Mouse (Mus musculus): ENCODE measurements around the gene Myo1d. TPM values are rescaled to one million over a fixed set of nuclear protein-coding genes. Genes with fewer than 3 reads are reported as not detected.

Myo1d gene
- polyA plus RNA-seq, 1 experiment = 10.8 TPM

GRCm38 (mm10) chr11:80515346-80515745 is 264.5 kb downstream of the Myo1d start:
- no peak overlapping the region for H3ac ChIP-seq (ENCODE audit: control insufficient read depth, insufficient read length, low read depth)
- TF ChIP-seq CTCF (IDR thresholded peaks at IDR 0.05; ENCODE audit: control insufficient read depth, insufficient read depth, insufficient read length) (no peak), CEBPB (IDR thresholded peaks at IDR 0.05; ENCODE audit: low read depth) (no peak), MYOD1 (IDR thresholded peaks at IDR 0.05; ENCODE audit: control insufficient read depth, insufficient read length, low read depth) (no peak), USF1 (IDR thresholded peaks at IDR 0.05; ENCODE audit: low read depth) (no peak), MYOG (IDR thresholded peaks at IDR 0.05; ENCODE audit: control insufficient read depth, extremely low read depth, insufficient read length) (no peak), MAX (IDR thresholded peaks at IDR 0.05) (no peak), FOSL1 (IDR thresholded peaks at IDR 0.05; ENCODE audit: insufficient read depth, low read length, poor library complexity, severe bottlenecking) (no peak)
- H3K36me3 ChIP-seq (ENCODE audit: control insufficient read depth, insufficient read depth) = no peaks in the 10 kb centered on the region
- no peaks in the 10 kb centered on the region for H3K27me3 ChIP-seq (ENCODE audit: control insufficient read depth, insufficient read depth, insufficient read length)
- no peak overlapping the region for H3K4me3 ChIP-seq (ENCODE audit: insufficient read depth, poor library complexity, severe bottlenecking)
- no peaks in the 10 kb centered on the region for H3K79me3 ChIP-seq (ENCODE audit: low read depth)
- no peaks in the 10 kb centered on the region for H3K79me2 ChIP-seq (ENCODE audit: control insufficient read depth, insufficient read depth)

GRCm38 (mm10) chr11:80513796-80514195 is 266.0 kb downstream of the Myo1d start:
- Histone ChIP-seq H3K79me2 (ENCODE audit: control insufficient read depth, insufficient read depth) (no peaks in the 10 kb centered on the region), H3K27me3 (ENCODE audit: control insufficient read depth, insufficient read depth, insufficient read length) (no peaks in the 10 kb centered on the region), H3K36me3 (ENCODE audit: control insufficient read depth, insufficient read depth) (no peaks in the 10 kb centered on the region), H3K4me3 (ENCODE audit: insufficient read depth, poor library complexity, severe bottlenecking) (no peak overlapping the region), H3ac (ENCODE audit: control insufficient read depth, insufficient read length, low read depth) (no peak overlapping the region), H3K79me3 (ENCODE audit: low read depth) (no peaks in the 10 kb centered on the region)
- TF ChIP-seq MYOG (IDR thresholded peaks at IDR 0.05; ENCODE audit: control insufficient read depth, extremely low read depth, insufficient read length) = no peak
- TF ChIP-seq CEBPB (IDR thresholded peaks at IDR 0.05; ENCODE audit: low read depth) = no peak
- TF ChIP-seq MAX (IDR thresholded peaks at IDR 0.05) = no peak
- TF ChIP-seq MYOD1 (IDR thresholded peaks at IDR 0.05; ENCODE audit: control insufficient read depth, insufficient read length, low read depth) = no peak
- TF ChIP-seq FOSL1 (IDR thresholded peaks at IDR 0.05; ENCODE audit: insufficient read depth, low read length, poor library complexity, severe bottlenecking) = no peak
- no peak for TF ChIP-seq USF1 (IDR thresholded peaks at IDR 0.05; ENCODE audit: low read depth)
- TF ChIP-seq CTCF (IDR thresholded peaks at IDR 0.05; ENCODE audit: control insufficient read depth, insufficient read depth, insufficient read length) = no peak

GRCm38 (mm10) chr11:80512313-80513056 is 267.3 kb downstream of the Myo1d start:
- Histone ChIP-seq H3ac (ENCODE audit: control insufficient read depth, insufficient read length, low read depth) (no peak overlapping the region), H3K79me3 (ENCODE audit: low read depth) (no peaks in the 10 kb centered on the region), H3K79me2 (ENCODE audit: control insufficient read depth, insufficient read depth) (no peaks in the 10 kb centered on the region), H3K36me3 (ENCODE audit: control insufficient read depth, insufficient read depth) (no peaks in the 10 kb centered on the region), H3K27me3 (ENCODE audit: control insufficient read depth, insufficient read depth, insufficient read length) (no peaks in the 10 kb centered on the region), H3K4me3 (ENCODE audit: insufficient read depth, poor library complexity, severe bottlenecking) (no peak overlapping the region)
- TF ChIP-seq CTCF (IDR thresholded peaks at IDR 0.05; ENCODE audit: control insufficient read depth, insufficient read depth, insufficient read length) (no peak), MYOD1 (IDR thresholded peaks at IDR 0.05; ENCODE audit: control insufficient read depth, insufficient read length, low read depth) (peak; percentile 12), MYOG (IDR thresholded peaks at IDR 0.05; ENCODE audit: control insufficient read depth, extremely low read depth, insufficient read length) (no peak)

GRCm38 (mm10) chr11:80510124-80510523 is 269.7 kb downstream of the Myo1d start:
- no peaks in the 10 kb centered on the region for H3K79me3 ChIP-seq (ENCODE audit: low read depth)
- no peaks in the 10 kb centered on the region for H3K36me3 ChIP-seq (ENCODE audit: control insufficient read depth, insufficient read depth)
- no peak overlapping the region for H3K4me3 ChIP-seq (ENCODE audit: insufficient read depth, poor library complexity, severe bottlenecking)
- H3K79me2 ChIP-seq (ENCODE audit: control insufficient read depth, insufficient read depth) = no peaks in the 10 kb centered on the region
- TF ChIP-seq CEBPB (IDR thresholded peaks at IDR 0.05; ENCODE audit: low read depth) = no peak
- no peak for TF ChIP-seq MYOG (IDR thresholded peaks at IDR 0.05; ENCODE audit: control insufficient read depth, extremely low read depth, insufficient read length)
- TF ChIP-seq USF1 (IDR thresholded peaks at IDR 0.05; ENCODE audit: low read depth) = no peak
- TF ChIP-seq MAX (IDR thresholded peaks at IDR 0.05) = no peak
- TF ChIP-seq MYOD1 (IDR thresholded peaks at IDR 0.05; ENCODE audit: control insufficient read depth, insufficient read length, low read depth) = no peak
- TF ChIP-seq FOSL1 (IDR thresholded peaks at IDR 0.05; ENCODE audit: insufficient read depth, low read length, poor library complexity, severe bottlenecking) = no peak
- no peak for TF ChIP-seq CTCF (IDR thresholded peaks at IDR 0.05; ENCODE audit: control insufficient read depth, insufficient read depth, insufficient read length)
- no peak overlapping the region for H3ac ChIP-seq (ENCODE audit: control insufficient read depth, insufficient read length, low read depth)
- no peaks in the 10 kb centered on the region for H3K27me3 ChIP-seq (ENCODE audit: control insufficient read depth, insufficient read depth, insufficient read length)

- Histone ChIP-seq H3ac (ENCODE audit: control insufficient read depth, insufficient read length, low read depth) (no peak overlapping the region), H3K4me3 (ENCODE audit: insufficient read depth, poor library complexity, severe bottlenecking) (no peak overlapping the region), H3K27me3 (ENCODE audit: control insufficient read depth, insufficient read depth, insufficient read length) (no peaks in the 10 kb centered on the region), H3K79me3 (ENCODE audit: low read depth) (no peaks in the 10 kb centered on the region), H3K36me3 (ENCODE audit: control insufficient read depth, insufficient read depth) (no peaks in the 10 kb centered on the region), H3K79me2 (ENCODE audit: control insufficient read depth, insufficient read depth) (no peaks in the 10 kb centered on the region)
- TF ChIP-seq CEBPB (IDR thresholded peaks at IDR 0.05; ENCODE audit: low read depth) = no peak
- TF ChIP-seq USF1 (IDR thresholded peaks at IDR 0.05; ENCODE audit: low read depth) = no peak
- TF ChIP-seq MYOD1 (IDR thresholded peaks at IDR 0.05; ENCODE audit: control insufficient read depth, insufficient read length, low read depth) = no peak
- no peak for TF ChIP-seq MAX (IDR thresholded peaks at IDR 0.05)
Observed at GRCm38 (mm10) chr11:80509176-80509506, 270.7 kb downstream of the Myo1d start.

Data from C2C12 (cell line).